Mouse (Mus musculus) CH12.LX (cell line): Measurements from ENCODE around the gene Wrnip1. TPM values are rescaled to one million over a fixed set of nuclear protein-coding genes. Genes with fewer than 3 reads are reported as not detected.
"Not testable (repeated sequence)": the region's sequence is repeated elsewhere in the genome, so short reads cannot be mapped to it uniquely, and the experiment has no call there.

Experiments used
- DNase-seq: peaks from one replicate; pipeline ENCODE4 v3.0.0-alpha.2; 2013; ENCODE audit errors: extremely low read depth
- H3K27ac ChIP-seq: 2 replicates; pipeline ENCODE4 v1.5.1; 2012; ENCODE audit warnings: low read depth, mild to moderate bottlenecking, control low read depth, moderate library complexity; ENCODE audit not compliant: insufficient read depth
- H3K27me3 ChIP-seq: replicated peaks from 2 replicates; pipeline ENCODE3; 2012; ENCODE audit warnings: inconsistent platforms
- H3K36me3 ChIP-seq, 2 experiments: replicated peaks in 1 of 2; 2 replicates each; pipeline versions ENCODE3 to v1.6.1; 2012; ENCODE audit warnings: inconsistent platforms in 1 of 2, low read length in 1 of 2, mild to moderate bottlenecking in 1 of 2, mixed read lengths in 1 of 2, moderate library complexity in 1 of 2; ENCODE audit not compliant: control insufficient read depth in 1 of 2, insufficient read depth in 1 of 2
- H3K4me1 ChIP-seq, 2 experiments: 2 replicates each; pipeline ENCODE4 v1.6.1; 2012; ENCODE audit warnings: inconsistent platforms in 1 of 2, moderate library complexity in 1 of 2; ENCODE audit not compliant: insufficient read depth in 2 of 2, control insufficient read depth in 1 of 2
- H3K4me2 ChIP-seq: 2 replicates; pipeline ENCODE4 v1.6.1; 2012; ENCODE audit warnings: low read depth, mild to moderate bottlenecking, control low read depth; ENCODE audit not compliant: poor library complexity, insufficient read depth, severe bottlenecking
- H3K4me3 ChIP-seq, 3 experiments: fragments of 150-350 bp in 1 of 3; sonication (generic) in 1 of 3; replicated peaks in 1 of 3; 2 replicates each; pipeline versions ENCODE3 to v1.5.1; 2011 to 2012; ENCODE audit warnings: low read depth in 2 of 3, low read length in 2 of 3, mild to moderate bottlenecking in 2 of 3, moderate library complexity in 2 of 3, control low read depth in 1 of 3, improper control_type of control experiment in 1 of 3, inconsistent platforms in 1 of 3, mixed read lengths in 1 of 3; ENCODE audit not compliant: poor library complexity in 1 of 3
- H3K79me2 ChIP-seq: replicated peaks from 2 replicates; pipeline ENCODE4 v1.6.1; 2012; ENCODE audit warnings: mild to moderate bottlenecking, moderate library complexity; ENCODE audit not compliant: control insufficient read depth, poor library complexity, insufficient read depth, severe bottlenecking; ENCODE audit errors: extremely low read depth
- H3K9ac ChIP-seq: 2 replicates; pipeline ENCODE4 v1.6.1; 2012; ENCODE audit warnings: low read depth, mild to moderate bottlenecking, control low read depth, moderate library complexity; ENCODE audit not compliant: insufficient read depth
- H3K9me3 ChIP-seq: replicated peaks from 2 replicates; pipeline ENCODE3; 2012; ENCODE audit warnings: low read length, inconsistent platforms, mixed read lengths
- CHD1 ChIP-seq: IDR thresholded peaks from 2 replicates; pipeline ENCODE4 v1.6.1; 2012; ENCODE audit warnings: low read depth, low read length, improper control_type of control experiment, inconsistent platforms
- IRF4 ChIP-seq: IDR thresholded peaks from 2 replicates; pipeline ENCODE4 v1.6.1; 2014; ENCODE audit warnings: low read depth, mild to moderate bottlenecking, inconsistent platforms, low read length, improper control_type of control experiment
- KAT2A ChIP-seq: IDR thresholded peaks from 2 replicates; pipeline ENCODE4 v1.6.1; 2012; ENCODE audit warnings: low read length, improper control_type of control experiment, inconsistent platforms; ENCODE audit not compliant: insufficient replicate concordance
- MAX ChIP-seq: IDR thresholded peaks from 2 replicates; pipeline ENCODE4 v1.6.1; 2011; ENCODE audit warnings: low read length, improper control_type of control experiment
- RCOR1 ChIP-seq: conservative IDR thresholded peaks from 2 replicates; pipeline ENCODE4 v1.6.1; 2012; ENCODE audit warnings: low read depth, mild to moderate bottlenecking, inconsistent platforms, low read length, improper control_type of control experiment
- SMC3 ChIP-seq: IDR thresholded peaks from 2 replicates; pipeline ENCODE4 v1.6.1; 2011; ENCODE audit warnings: low read depth, low read length, improper control_type of control experiment
- dilution Hi-C: fragments of 300-500 bp; cut with MboI; formaldehyde crosslinking; loops from 2 replicates; pipeline ENCODE4 v1.14.3; 2020; ENCODE audit warnings: low sequenced_read_pairs; ENCODE audit not compliant: extremely low pct_unique_long_range_greater_than_20kb, extremely low pct_ligation_motif_present
- in situ Hi-C: fragments of 300-500 bp; cut with MboI; formaldehyde crosslinking; loops from 3 replicates; pipeline ENCODE4 v1.14.3; 2019; ENCODE audit warnings: low sequenced_read_pairs, low pct_ligation_motif_present, low pct_unique_long_range_greater_than_20kb, mixed read lengths
- polyA plus RNA-seq: library from polyadenylated mRNA; unstranded; fragments of >175 nt; gene quantifications from 2 replicates; pipeline ENCODE4 v1.2.1, GENCODE M21; 2012; ENCODE audit warnings: low read depth; ENCODE audit not compliant: insufficient read length
- total RNA-seq, 2 experiments: library from RNA; depleted of rRNA; stranded (reverse); fragments of 300-350 nt in 1 of 2; fragments of >200 nt in 1 of 2; gene quantifications; 2 replicates each; pipeline ENCODE4 v1.2.3; 2012 to 2014

Gene Wrnip1
- total and polyA plus RNA-seq, 3 experiments, result 47.4 to 61.4 (median 60.5) TPM

GRCm38 (mm10) chr13:32860821-32861220 is 59.0 kb downstream of the Wrnip1 start:
- no peak for DNase-seq
- Histone ChIP-seq H3K27ac (no peak overlapping the region), H3K4me3 (no peak overlapping the region), H3K9ac (no peak overlapping the region), H3K9me3 (no peaks in the 10 kb centered on the region), H3K4me1 (peaks cover 6 to 43% of the 10 kb centered on the region in 2 experiments), H3K79me2 (no peaks in the 10 kb centered on the region), H3K36me3 (no peaks in the 10 kb centered on the region), H3K27me3 (no peaks in the 10 kb centered on the region), H3K4me2 (no peak overlapping the region)
- in situ Hi-C loops (loop anchor here (25.0 kb wide), 1 partner anchor 1051 kb away; the partner anchor contains the start of gene Serpinb6c), dilution Hi-C loops (no loop called here)
- no peak for TF ChIP-seq IRF4
- TF ChIP-seq KAT2A, result no peak
- TF ChIP-seq SMC3, result no peak
- no peak for TF ChIP-seq RCOR1
- no peak for TF ChIP-seq CHD1

GRCm38 (mm10) chr13:32863456-32863855 is 61.6 kb downstream of the Wrnip1 start:
- H3K27ac ChIP-seq, result no peak overlapping the region
- H3K79me2 ChIP-seq, result no peaks in the 10 kb centered on the region
- H3K9ac ChIP-seq, result no peak overlapping the region
- H3K36me3 ChIP-seq, result no peaks in the 10 kb centered on the region
- H3K4me3 ChIP-seq, result no peak overlapping the region
- no peaks in the 10 kb centered on the region for H3K27me3 ChIP-seq
- no peak for TF ChIP-seq MAX
- 0 out of 2 replicates have a peak, but pooled peaks have one; percentile 18 for TF ChIP-seq KAT2A
- TF ChIP-seq, all 38 proteins: peak for 1
- no peak overlapping the region for H3K4me2 ChIP-seq
- in situ Hi-C loops, result loop anchor here (25.0 kb wide), 1 partner anchor 1049 kb away; the partner anchor contains the start of gene Serpinb6c
- dilution Hi-C loops, result no loop called here
- peaks cover 9 to 57% of the 10 kb centered on the region in 2 experiments for H3K4me1 ChIP-seq
- DNase-seq, result peak; percentile 70
- no peaks in the 10 kb centered on the region for H3K9me3 ChIP-seq

- DNase-seq, H3K4me2 ChIP-seq, H3K79me2 ChIP-seq, H3K9me3 ChIP-seq, H3K36me3 ChIP-seq, H3K4me3 ChIP-seq, H3K27ac ChIP-seq, H3K9ac ChIP-seq, H3K27me3 ChIP-seq, dilution Hi-C loops: not testable (repeated sequence)
- in situ Hi-C loops, result loop anchor here (25.0 kb wide), 1 partner anchor 1048 kb away; the partner anchor contains the start of gene Serpinb6c
- H3K4me1 ChIP-seq, result peaks cover 9 to 61% of the 10 kb centered on the region in 2 experiments
These were observed 62.7 kb downstream of the Wrnip1 start for GRCm38 (mm10) chr13:32864529-32864928.
